Mouse (Mus musculus): ENCODE results near the gene Grik4. TPM values are rescaled to one million over a fixed set of nuclear protein-coding genes. Genes with fewer than 3 reads are reported as not detected.
"Not testable (repeated sequence)": the region's sequence is repeated elsewhere in the genome, so short reads cannot be mapped to it uniquely, and the experiment has no call there.

The Grik4 gene
- polyA plus RNA-seq, 1 experiment from 2014 or later = 0.13 TPM

DNA sequence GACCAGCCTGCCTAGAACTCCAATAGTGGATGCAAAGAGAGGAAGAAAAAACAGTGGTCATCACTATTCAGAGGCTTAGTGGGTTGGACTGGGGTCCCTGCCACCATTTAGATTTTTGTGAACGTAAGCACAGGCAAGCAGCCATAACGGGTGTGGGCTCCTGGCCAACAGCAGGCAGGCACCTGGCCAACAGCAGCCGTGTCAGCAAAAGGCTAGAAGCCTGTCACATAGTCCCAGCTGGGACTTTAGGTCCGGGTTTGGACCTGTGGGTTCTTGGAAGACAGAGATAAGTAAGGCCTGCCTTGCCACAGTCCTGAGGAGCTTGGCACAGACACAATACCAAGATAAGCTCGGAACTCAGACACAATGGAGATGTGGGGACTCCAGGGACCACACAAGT lies 145.1 kb downstream of the Grik4 start:
- no peak for DNase-seq (ENCODE audit: low spot score)

- DNase-seq (ENCODE audit: low spot score) = no peak
These were observed 146.0 kb downstream of the Grik4 start for GRCm38 (mm10) chr9:42798280-42798679.

- DNase-seq (ENCODE audit: low spot score) = no peak
These were observed 147.0 kb downstream of the Grik4 start for GRCm38 (mm10) chr9:42797276-42797675.

DNA sequence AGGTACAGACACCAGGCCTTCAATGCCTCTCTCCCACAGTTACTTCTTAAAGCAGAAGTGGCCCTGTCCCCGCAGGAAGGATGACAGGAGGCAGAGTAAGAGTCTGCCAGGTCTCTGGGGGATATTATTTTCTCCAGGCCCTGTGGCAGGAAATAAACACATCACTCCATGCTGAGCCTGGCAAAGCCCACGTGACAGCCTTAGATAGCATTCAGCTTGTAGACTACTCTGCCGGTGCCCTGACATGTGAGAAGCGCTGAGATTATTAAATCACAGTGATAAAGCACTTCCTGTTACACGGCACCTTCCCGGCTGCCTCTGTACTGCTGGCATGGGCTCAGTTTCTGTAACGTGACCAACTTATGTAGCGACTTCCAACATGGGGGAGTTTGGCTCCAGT lies 148.4 kb downstream of the Grik4 start:
- no peak for DNase-seq (ENCODE audit: low spot score)

GRCm38 (mm10) chr9:42794006-42794405 lies 150.3 kb downstream of the Grik4 start:
- no peak for DNase-seq (ENCODE audit: low spot score)

- DNase-seq (ENCODE audit: low spot score) = no peak
These were observed 150.7 kb downstream of the Grik4 start for GRCm38 (mm10) chr9:42793581-42793980.

DNA sequence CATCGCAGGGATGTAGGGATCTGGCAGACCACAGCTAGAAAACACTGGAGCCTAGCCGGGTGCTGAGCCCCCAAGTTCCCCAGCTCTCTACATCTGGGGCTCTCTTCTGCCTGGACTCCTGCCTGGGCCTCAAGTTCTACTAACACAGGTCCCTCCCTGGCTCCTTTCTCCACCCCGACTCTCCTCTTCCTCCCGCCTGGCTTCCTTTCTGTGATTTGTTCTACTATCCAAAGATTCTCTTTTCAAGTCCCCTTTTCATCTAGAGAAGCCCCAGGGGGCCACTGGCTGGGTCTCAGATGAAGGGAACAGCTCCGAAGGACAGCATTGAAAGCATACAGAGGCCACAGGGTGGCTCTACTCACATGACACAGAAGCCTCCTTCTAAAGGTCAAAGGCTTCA lies 151.9 kb downstream of the Grik4 start:
- no peak for DNase-seq (ENCODE audit: low spot score)

GRCm38 (mm10) chr9:42791779-42792178 lies 152.5 kb downstream of the Grik4 start:
- no peak for DNase-seq (ENCODE audit: low spot score)

DNA sequence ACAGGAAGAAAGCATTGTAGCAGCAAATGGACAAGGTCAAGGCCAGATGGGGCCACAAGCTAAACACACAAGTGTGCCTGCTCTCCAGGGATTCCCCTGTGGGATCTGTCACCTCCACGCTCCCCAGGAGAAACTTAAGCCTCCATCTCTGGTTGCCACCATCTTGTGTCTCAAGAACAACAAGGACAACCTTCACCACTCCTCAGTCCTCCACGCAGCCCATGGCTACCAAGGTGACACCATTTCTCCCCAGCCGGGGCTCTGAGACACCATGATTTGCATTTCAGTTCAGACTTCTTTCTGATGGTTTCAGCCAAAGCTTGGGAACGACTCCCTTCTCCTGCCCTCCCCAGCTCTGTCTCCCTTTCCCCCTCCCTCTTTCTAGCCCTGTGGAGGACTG lies 152.9 kb downstream of the Grik4 start:
- DNase-seq (ENCODE audit: low spot score) = no peak

GRCm38 (mm10) chr9:42788471-42788870 lies 155.8 kb downstream of the Grik4 start:
- peak; percentile 7 for DNase-seq (ENCODE audit: low spot score)

GRCm38 (mm10) chr9:42786882-42787281 lies 157.4 kb downstream of the Grik4 start:
- DNase-seq (ENCODE audit: low spot score) = no peak

DNA sequence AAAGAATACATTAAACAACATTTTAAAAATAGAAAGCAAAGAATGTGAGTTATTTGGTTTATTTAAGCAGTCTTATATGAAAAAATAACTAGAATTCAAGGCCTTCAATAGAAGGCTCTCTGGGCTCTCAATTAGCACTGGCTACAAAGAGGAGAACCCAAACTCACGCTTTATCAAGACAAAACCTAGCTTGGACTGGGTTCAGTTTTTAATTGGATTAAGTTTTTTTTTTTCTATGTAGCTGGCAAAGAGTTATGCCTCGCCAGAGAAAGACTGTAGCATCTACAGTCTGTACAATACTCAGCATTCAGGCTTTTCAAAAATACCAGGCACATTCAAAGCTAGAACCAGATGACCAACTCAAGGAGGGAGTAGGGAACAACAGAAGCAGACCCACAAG lies 158.0 kb downstream of the Grik4 start:
- DNase-seq (ENCODE audit: low spot score) = no peak

- DNase-seq (ENCODE audit: low spot score) = no peak
These were observed 159.0 kb downstream of the Grik4 start for GRCm38 (mm10) chr9:42785173-42785830.

DNA sequence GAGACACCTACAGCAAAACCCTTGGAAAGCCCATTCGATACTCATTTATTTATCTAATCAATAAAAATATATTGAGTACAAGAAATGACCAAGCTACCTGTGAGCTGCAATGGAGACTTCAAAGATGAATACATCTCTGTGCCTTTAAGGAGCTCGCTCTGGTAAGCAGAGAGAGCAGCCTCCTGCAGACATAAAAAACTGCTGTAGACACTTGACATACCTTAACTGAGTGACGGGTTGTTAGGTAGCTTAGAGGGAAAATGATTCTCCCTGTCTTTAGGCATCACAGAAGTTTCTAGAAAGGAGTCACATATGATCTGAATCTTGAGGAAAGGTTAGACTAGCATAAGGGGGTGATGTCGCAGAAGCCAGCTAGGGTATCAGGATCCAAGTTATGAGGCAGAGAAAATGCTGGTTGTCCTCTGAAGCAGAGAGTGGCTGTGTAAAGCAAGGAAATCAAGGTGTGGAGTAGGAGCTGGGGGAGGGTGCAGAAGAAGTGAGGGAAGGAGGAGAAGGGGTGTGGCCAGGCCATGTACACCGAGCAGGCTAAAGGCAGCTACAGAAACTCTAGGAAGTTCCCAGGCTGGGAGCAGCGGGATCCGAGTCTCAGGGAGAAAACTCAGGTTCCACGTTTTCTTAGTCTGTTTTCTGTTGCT lies 160.9 kb downstream of the Grik4 start:
- DNase-seq (ENCODE audit: low spot score) = no peak

GRCm38 (mm10) chr9:42778471-42779263 lies 165.6 kb downstream of the Grik4 start:
- DNase-seq (ENCODE audit: low spot score) = not testable (repeated sequence)

- no peak for DNase-seq (ENCODE audit: low spot score)
These were observed 166.4 kb downstream of the Grik4 start for GRCm38 (mm10) chr9:42777913-42778312.

DNA sequence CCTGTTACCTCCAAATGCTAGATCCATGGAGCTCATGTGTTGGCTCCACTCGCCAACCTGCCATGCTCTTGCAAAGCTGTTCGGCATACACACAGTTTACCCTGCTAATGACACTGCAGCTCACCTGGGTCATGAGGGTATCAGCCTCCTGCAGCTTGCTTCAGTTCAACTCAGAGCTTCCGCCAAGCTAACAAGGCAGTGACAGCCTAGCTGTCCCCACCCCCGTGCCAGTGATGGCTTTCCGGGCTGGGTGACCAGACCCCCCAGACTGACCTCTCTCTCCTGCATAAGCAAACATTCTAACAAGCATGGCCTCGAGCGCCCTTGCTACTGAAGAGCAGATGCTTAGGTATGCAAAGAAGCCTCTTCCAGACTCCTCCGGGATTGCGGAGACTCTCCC lies 167.5 kb downstream of the Grik4 start:
- DNase-seq (ENCODE audit: low spot score) = no peak

DNA sequence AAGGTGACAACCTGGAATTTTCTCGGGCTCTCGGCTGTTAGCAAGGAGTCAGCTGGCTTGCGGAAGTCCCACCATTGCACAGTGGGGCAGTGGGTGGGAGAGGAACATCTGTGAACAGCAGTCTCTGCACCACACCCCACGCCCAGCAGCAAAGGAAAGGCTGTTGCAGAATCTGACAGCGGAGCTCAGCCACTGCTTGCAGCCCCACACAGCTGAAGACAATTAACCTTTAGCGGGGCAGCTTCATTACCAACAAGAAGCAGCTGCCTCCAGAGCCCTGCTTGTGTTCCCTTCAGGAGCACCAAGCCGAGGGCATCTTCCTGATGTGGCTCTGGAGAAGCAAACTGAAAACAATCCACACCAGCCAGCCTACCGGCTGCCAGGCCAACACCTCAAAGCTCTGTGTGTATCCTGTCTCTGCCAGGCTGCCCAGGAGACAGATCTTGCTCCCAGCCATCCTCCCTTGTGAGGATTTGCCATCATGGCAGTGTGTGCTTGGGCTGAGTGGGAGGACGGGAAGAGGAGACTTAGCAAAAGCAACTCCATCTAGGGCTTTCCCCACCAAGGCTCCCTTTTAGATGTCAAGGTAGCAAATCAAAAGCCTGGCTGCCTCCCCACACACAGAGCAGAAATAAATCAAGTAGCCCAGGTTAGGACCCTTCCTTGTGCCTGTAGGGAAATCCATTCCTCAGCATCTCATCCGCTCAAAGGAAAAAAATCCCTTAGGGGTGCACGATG lies 179.3 kb downstream of the Grik4 start:
- no peak for DNase-seq (ENCODE audit: low spot score)

- no peak for DNase-seq (ENCODE audit: low spot score)
These were observed 185.5 kb downstream of the Grik4 start for GRCm38 (mm10) chr9:42758682-42759205.

DNA sequence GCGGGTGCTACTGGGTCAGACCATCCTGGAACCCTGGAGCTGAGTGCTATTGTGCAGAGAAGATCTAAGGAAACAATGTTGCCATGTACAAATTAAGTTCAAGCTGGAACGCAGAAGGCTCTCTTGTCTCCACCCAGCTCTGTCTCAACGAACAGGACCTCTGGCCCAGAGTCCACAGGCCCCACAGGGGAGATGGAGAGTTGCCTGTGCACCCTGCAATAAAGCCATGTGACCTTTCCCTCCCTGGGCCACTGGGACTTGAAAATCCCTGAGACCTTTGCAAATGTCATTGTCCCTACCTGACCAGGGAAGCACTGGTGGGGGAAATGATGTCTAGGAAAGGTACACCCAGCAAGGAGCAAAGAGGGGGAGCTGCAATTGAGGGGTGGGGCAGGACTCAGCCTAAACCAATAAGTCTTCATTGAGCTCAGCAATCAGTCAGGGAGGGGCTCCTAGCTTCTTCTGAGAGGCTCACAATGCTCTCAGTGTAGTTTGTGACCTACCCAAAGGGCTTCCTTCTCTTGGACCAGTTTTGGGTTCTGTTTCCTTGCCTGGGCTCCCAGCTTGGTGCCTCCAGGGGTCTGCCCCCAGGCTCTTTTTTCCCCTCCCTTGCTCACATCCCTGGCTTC lies 187.2 kb downstream of the Grik4 start:
- no peak for DNase-seq (ENCODE audit: low spot score)

DNA sequence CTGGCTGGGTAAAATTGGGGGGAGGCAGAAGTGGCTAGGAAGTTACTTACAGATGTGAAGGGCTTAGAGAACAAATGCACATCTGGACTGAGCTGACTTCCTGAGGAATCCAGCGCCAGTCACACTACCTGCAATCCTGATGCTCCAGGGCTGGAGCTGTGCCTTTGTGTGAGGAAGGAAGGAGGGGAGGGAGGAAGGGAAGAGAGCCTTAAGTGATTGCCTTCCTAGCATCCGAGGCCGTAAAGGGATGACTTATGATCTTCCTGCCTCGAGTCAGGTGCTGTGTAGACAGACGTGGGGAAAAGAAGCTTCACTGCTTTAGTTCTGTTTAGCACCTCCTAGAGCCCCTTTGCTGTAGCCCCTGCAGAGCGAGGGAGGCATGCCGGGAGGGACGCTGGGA lies 189.6 kb downstream of the Grik4 start:
- DNase-seq (ENCODE audit: low spot score) = no peak
